ENCODE assay signal across 12 mouse cellular contexts in genomic region chr5:120534686-120535075, GRCm38 (mm10). TPM values are rescaled to one million over a fixed set of nuclear protein-coding genes. Genes with fewer than 3 reads are reported as not detected.
DNase-seq lines count a peak whose midpoint lies in the region; ATAC-seq and TF ChIP-seq lines count a peak whose summit lies in the region.
"Had no signal": no experiment of that assay in that cellular context is flagged by ENCODE, and none has a peak within 500 bp of the region (broad histone marks: within the 10 kb centered on the region; RNA-seq: fewer than 3 reads in every experiment).

No protein-coding gene starts in this region.

- H3K27me3 ChIP-seq in embryonic facial prominence, embryonic 15.5 days: no peaks in the 10 kb centered on the region
- no peaks in the 10 kb centered on the region for H3K27me3 ChIP-seq in limb, embryonic 10.5 days (ENCODE audit: low read depth, poor library complexity, severe bottlenecking)
- no peaks in the 10 kb centered on the region for H3K27me3 ChIP-seq in neural tube, embryonic 15.5 days (replicated peaks)
- H3K27me3 ChIP-seq: CH12.LX; megakaryocyte, embryonic 14.5 days had no signal

- H3K27ac ChIP-seq in layer of hippocampus, adult 2 months: peak overlapping the region; percentile 43
- peak overlapping the region; percentile 45; the same call in 1 of the 2 replicates for H3K27ac ChIP-seq in embryonic facial prominence, embryonic 15.5 days (replicated peaks)
- H3K27ac ChIP-seq in limb, embryonic 10.5 days: peak overlapping the region; percentile 80
- peak overlapping the region; percentile 82 for H3K27ac ChIP-seq in neural tube, embryonic 15.5 days (replicated peaks)

- no peak overlapping the region for H3K9ac ChIP-seq in embryonic facial prominence, embryonic 15.5 days
- H3K9ac ChIP-seq in neural tube, embryonic 15.5 days (replicated peaks): no peak overlapping the region

- H3K4me1 ChIP-seq in embryonic facial prominence, embryonic 15.5 days: peaks cover 26% of the 10 kb centered on the region
- peaks cover 49% of the 10 kb centered on the region for H3K4me1 ChIP-seq in limb, embryonic 10.5 days
- H3K4me1 ChIP-seq in neural tube, embryonic 15.5 days: peaks cover 17% of the 10 kb centered on the region

- H3K4me2 ChIP-seq in embryonic facial prominence, embryonic 15.5 days (replicated peaks): no peak overlapping the region
- no peak overlapping the region for H3K4me2 ChIP-seq in neural tube, embryonic 15.5 days

- TF ChIP-seq CTCF in layer of hippocampus, adult 2 months (conservative IDR thresholded peaks at IDR 0.05): no peak

- no peak for DNase-seq in layer of hippocampus, adult 2 months (ENCODE audit: low spot score in 2 of 2)
- DNase-seq in layer of hippocampus, adult 9-11 months: no peak
- no peak for DNase-seq in limb, embryonic 10.5 days (ENCODE audit: low spot score)
- DNase-seq in B cell, adult 2 months: no peak
- DNase-seq in left cerebral cortex, adult 9 months (ENCODE audit: low spot score in 2 of 2): no peak
- DNase-seq: gastrocnemius, postnatal 10 days; kidney, adult 8-10 months; liver had no signal

- no peak overlapping the region for H3K4me3 ChIP-seq in layer of hippocampus, adult 2 months
- no peak overlapping the region for H3K4me3 ChIP-seq in embryonic facial prominence, embryonic 15.5 days (replicated peaks)
- H3K4me3 ChIP-seq in limb, embryonic 10.5 days: 0 out of 2 replicates have a peak overlapping the region, but pooled peaks have one; percentile 6
- no peak overlapping the region for H3K4me3 ChIP-seq in neural tube, embryonic 15.5 days (replicated peaks)
- H3K4me3 ChIP-seq: megakaryocyte, embryonic 14.5 days had no signal

- ATAC-seq in embryonic facial prominence, embryonic 15.5 days (ENCODE audit: insufficient number of reproducible peaks, low FRiP score, low TSS enrichment, low read depth): 0 out of 2 replicates have a peak, but pooled peaks have one; percentile 13
- ATAC-seq in neural tube, embryonic 15.5 days (ENCODE audit: low FRiP score): peak; percentile 53

- WGBS in embryonic facial prominence, embryonic 15.5 days: 43% methylated on average over 2 of the region's 2 CpGs
- WGBS in limb, embryonic 10.5 days: 65% methylated on average over 2 of the region's 2 CpGs
- 42% methylated on average over 2 of the region's 2 CpGs for WGBS in neural tube, embryonic 15.5 days

- H3K36me3 ChIP-seq in embryonic facial prominence, embryonic 15.5 days: peaks cover 35% of the 10 kb centered on the region
- H3K36me3 ChIP-seq in limb, embryonic 10.5 days: peaks cover 33% of the 10 kb centered on the region
- peaks cover 13% of the 10 kb centered on the region for H3K36me3 ChIP-seq in neural tube, embryonic 15.5 days

- H3K9me3 ChIP-seq in embryonic facial prominence, embryonic 15.5 days (replicated peaks): no peaks in the 10 kb centered on the region
- no peaks in the 10 kb centered on the region for H3K9me3 ChIP-seq in limb, embryonic 10.5 days (replicated peaks)
- H3K9me3 ChIP-seq in neural tube, embryonic 15.5 days (replicated peaks): no peaks in the 10 kb centered on the region
- H3K9me3 ChIP-seq: megakaryocyte, embryonic 14.5 days had no signal

RNA-seq across cellular contexts. Expression of gene Slc8b1, which starts 23.7 kb away (rescaled TPM):
- 10 to 100 TPM in 1 of 2 experiments, 1 to 10 TPM in 1; 8.7 to 12.1 TPM for total RNA-seq in layer of hippocampus, adult 2 months (2021)
- 9.0 and 9.3 TPM in 2 replicates for polyA plus RNA-seq in embryonic facial prominence, embryonic 15.5 days (2015; fragmentation: Nextera tagmentation; extraction: Ambion mirVana)
- 3.7 and 4.4 TPM in 2 replicates for polyA plus RNA-seq in limb, embryonic 10.5 days (2016; fragmentation: Nextera tagmentation; extraction: Ambion mirVana)
- 2.8 and 4.4 TPM in 2 replicates for polyA plus RNA-seq in neural tube, embryonic 15.5 days (2015; fragmentation: Nextera tagmentation; extraction: Ambion mirVana)

RNA-seq across cellular contexts. Expression of gene Plbd2, which starts 31.3 kb away (rescaled TPM):
- total RNA-seq in layer of hippocampus, adult 2 months (2021): 10 to 100 TPM; 62.6 to 66.0 TPM
- 58.6 and 67.9 TPM in 2 replicates for polyA plus RNA-seq in embryonic facial prominence, embryonic 15.5 days (2015; fragmentation: Nextera tagmentation; extraction: Ambion mirVana)
- polyA plus RNA-seq in limb, embryonic 10.5 days (2016; fragmentation: Nextera tagmentation; extraction: Ambion mirVana): 41.3 and 43.1 TPM in 2 replicates
- polyA plus RNA-seq in neural tube, embryonic 15.5 days (2015; fragmentation: Nextera tagmentation; extraction: Ambion mirVana): 41.8 and 41.9 TPM in 2 replicates

RNA-seq across cellular contexts. Expression of gene Tpcn1, which starts 53.8 kb away (rescaled TPM):
- 10 to 100 TPM; 34.8 to 40.8 TPM for total RNA-seq in layer of hippocampus, adult 2 months (2021)
- 28.4 and 28.6 TPM in 2 replicates for polyA plus RNA-seq in embryonic facial prominence, embryonic 15.5 days (2015; fragmentation: Nextera tagmentation; extraction: Ambion mirVana)
- polyA plus RNA-seq in limb, embryonic 10.5 days (2016; fragmentation: Nextera tagmentation; extraction: Ambion mirVana): 12.3 and 13.2 TPM in 2 replicates
- 20.9 and 21.7 TPM in 2 replicates for polyA plus RNA-seq in neural tube, embryonic 15.5 days (2015; fragmentation: Nextera tagmentation; extraction: Ambion mirVana)

RNA-seq across cellular contexts. Expression of gene Iqcd, which starts 54.1 kb away (rescaled TPM):
- 1 to 10 TPM in 1 of 2 experiments, under 1 TPM in 1; 1.00 to 1.2 TPM for total RNA-seq in layer of hippocampus, adult 2 months (2021)
- 1.9 and 3.2 TPM in 2 replicates for polyA plus RNA-seq in embryonic facial prominence, embryonic 15.5 days (2015; fragmentation: Nextera tagmentation; extraction: Ambion mirVana)
- 0.30 and 0.41 TPM in 2 replicates for polyA plus RNA-seq in limb, embryonic 10.5 days (2016; fragmentation: Nextera tagmentation; extraction: Ambion mirVana)
- polyA plus RNA-seq in neural tube, embryonic 15.5 days (2015; fragmentation: Nextera tagmentation; extraction: Ambion mirVana): 1.3 and 1.5 TPM in 2 replicates

RNA-seq across cellular contexts. Expression of gene Sds, which starts 58.4 kb away (rescaled TPM):
- total RNA-seq in layer of hippocampus, adult 2 months (2021): under 1 TPM in 1 of 2 experiments, not detected in 1; 0.31 TPM
- not detected in 2 replicates for polyA plus RNA-seq in embryonic facial prominence, embryonic 15.5 days (2015; fragmentation: Nextera tagmentation; extraction: Ambion mirVana)
- polyA plus RNA-seq in limb, embryonic 10.5 days (2016; fragmentation: Nextera tagmentation; extraction: Ambion mirVana): not detected in 2 replicates
- polyA plus RNA-seq in neural tube, embryonic 15.5 days (2015; fragmentation: Nextera tagmentation; extraction: Ambion mirVana): not detected in 2 replicates
- total RNA-seq: CH12.LX; gastrocnemius, postnatal 10 days had no signal
